Mouse (Mus musculus): ENCODE measurements at regions not wholly inside any gene's neighbourhood (a gene's known extent, or its start where the extent isn't known, plus 50 kb on each side); places are given as distances from the start of the nearest gene placed in this dataset.

DNA sequence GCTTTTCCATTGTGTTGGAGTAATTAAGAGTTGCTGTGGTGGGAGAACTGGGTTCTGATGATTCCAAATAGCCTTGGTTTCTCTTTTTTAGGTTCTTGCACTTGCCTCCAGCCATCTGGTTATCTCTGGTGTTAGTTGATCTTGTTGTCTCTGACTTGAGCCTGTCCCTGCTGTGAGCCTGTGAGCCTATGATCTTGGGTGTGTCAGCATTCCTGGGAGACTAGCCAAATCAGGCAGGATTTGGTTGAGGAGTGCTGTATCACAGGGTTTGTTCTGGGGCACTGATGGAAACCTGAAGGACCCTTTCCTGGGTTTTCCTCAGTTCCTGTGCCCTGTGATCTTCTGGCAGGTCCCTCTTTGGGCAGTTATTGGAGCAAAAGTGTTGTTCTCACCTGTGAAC, 406.8 kb upstream of the Ppp6c start:
- H3K9ac ChIP-seq (replicated peaks; ENCODE audit: low read depth), result no peak overlapping the region
- no peak for DNase-seq (ENCODE audit: low spot score)
- no peaks in the 10 kb centered on the region for H3K27me3 ChIP-seq (replicated peaks; ENCODE audit: insufficient read depth, low read length)
- H3K27ac ChIP-seq (ENCODE audit: low read length), result no peak overlapping the region
- H3K9me3 ChIP-seq (ENCODE audit: low read length), result no peaks in the 10 kb centered on the region
- H3K4me2 ChIP-seq (replicated peaks; ENCODE audit: low read depth, low read length), result no peak overlapping the region
- TF ChIP-seq CTCF (IDR thresholded peaks at IDR 0.05) (no peak), EP300 (IDR thresholded peaks at IDR 0.05) (no peak)
- H3K4me3 ChIP-seq (ENCODE audit: low read depth, low read length), result no peak overlapping the region
- H3K36me3 ChIP-seq (ENCODE audit: insufficient read depth, low read length), result no peaks in the 10 kb centered on the region
- ATAC-seq, result no peak
- no peaks in the 10 kb centered on the region for H3K4me1 ChIP-seq (ENCODE audit: insufficient read depth, low read depth, low read length)

DNA sequence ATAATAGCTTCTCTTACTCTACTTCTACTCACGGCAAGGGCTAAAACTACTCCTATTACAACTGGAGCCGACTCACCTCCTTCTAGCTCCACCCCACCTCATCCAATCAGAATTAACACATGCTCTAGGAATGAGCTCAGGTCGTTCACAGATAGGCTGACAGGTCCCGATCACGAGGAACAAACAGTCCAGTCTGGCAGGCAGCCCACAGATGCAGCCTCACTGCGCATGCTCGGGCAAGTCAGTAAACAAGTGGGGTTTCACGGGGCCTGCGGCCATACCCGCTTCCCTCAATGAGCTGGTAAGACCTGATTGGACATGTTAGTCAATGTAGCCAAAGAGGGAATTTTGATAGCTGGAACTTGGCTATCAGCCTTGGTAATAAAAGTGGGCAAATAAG, 388.0 kb upstream of the Ppp6c start:
- DNase-seq (ENCODE audit: low spot score) (no peak), ATAC-seq (no peak)
- Histone ChIP-seq H3K36me3 (ENCODE audit: insufficient read depth, low read length) (no peaks in the 10 kb centered on the region), H3K4me2 (replicated peaks; ENCODE audit: low read depth, low read length) (no peak overlapping the region), H3K9ac (replicated peaks; ENCODE audit: low read depth) (no peak overlapping the region), H3K27ac (ENCODE audit: low read length) (no peak overlapping the region), H3K4me3 (ENCODE audit: low read depth, low read length) (no peak overlapping the region), H3K9me3 (ENCODE audit: low read length) (no peaks in the 10 kb centered on the region), H3K27me3 (replicated peaks; ENCODE audit: insufficient read depth, low read length) (no peaks in the 10 kb centered on the region), H3K4me1 (ENCODE audit: insufficient read depth, low read depth, low read length) (no peaks in the 10 kb centered on the region)
- WGBS, result 69% methylated on average over 10 of the region's 10 CpGs
- TF ChIP-seq CTCF (IDR thresholded peaks at IDR 0.05), result no peak
- no peak for TF ChIP-seq EP300 (IDR thresholded peaks at IDR 0.05)

DNA sequence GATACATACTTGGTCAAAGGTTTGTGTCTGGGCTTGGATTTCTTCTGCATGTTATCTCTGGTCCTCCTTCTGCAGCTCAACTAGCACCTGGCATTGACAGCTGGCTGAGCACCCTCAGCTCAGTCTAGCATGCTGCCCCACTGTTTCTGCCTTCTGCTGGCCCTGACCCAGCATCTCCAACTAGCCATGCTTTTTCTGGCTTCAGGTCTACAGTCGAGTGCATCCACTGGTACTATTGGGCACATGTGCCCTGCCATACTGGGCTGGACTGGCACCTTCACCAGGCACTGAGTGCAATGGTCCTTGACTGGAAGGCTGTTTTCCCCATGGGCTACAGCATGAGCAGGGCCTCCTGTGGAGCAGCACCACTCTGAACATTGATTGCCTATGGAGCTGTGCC, 386.6 kb upstream of the Ppp6c start:
- Histone ChIP-seq H3K9ac (replicated peaks; ENCODE audit: low read depth) (no peak overlapping the region), H3K27ac (ENCODE audit: low read length) (no peak overlapping the region), H3K27me3 (replicated peaks; ENCODE audit: insufficient read depth, low read length) (no peaks in the 10 kb centered on the region), H3K9me3 (ENCODE audit: low read length) (no peaks in the 10 kb centered on the region), H3K36me3 (ENCODE audit: insufficient read depth, low read length) (no peaks in the 10 kb centered on the region), H3K4me1 (ENCODE audit: insufficient read depth, low read depth, low read length) (no peaks in the 10 kb centered on the region), H3K4me2 (replicated peaks; ENCODE audit: low read depth, low read length) (no peak overlapping the region), H3K4me3 (ENCODE audit: low read depth, low read length) (no peak overlapping the region)
- ATAC-seq (no peak), DNase-seq (ENCODE audit: low spot score) (no peak)
- 65% methylated on average over 1 of the region's 1 CpGs for WGBS
- no peak for TF ChIP-seq EP300 (IDR thresholded peaks at IDR 0.05)
- TF ChIP-seq CTCF (IDR thresholded peaks at IDR 0.05), result no peak

DNA sequence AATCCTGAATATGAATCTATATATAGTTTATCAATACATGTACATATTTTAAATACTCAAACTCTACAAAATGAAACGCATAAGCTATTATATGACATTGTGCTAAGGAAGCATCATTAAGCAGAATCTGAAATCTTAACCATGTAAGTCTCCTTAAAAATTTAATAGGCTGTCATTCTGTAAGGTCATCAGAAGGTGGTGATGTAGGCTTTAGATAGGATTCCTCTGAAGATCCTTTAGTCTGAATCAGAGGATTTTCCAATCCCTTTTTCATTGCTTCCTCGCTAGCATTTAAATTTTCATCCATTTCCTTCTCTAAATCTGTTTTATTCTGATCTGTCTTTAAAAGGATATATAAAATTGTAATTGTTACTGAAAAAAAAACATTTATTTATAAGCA, 386.0 kb upstream of the Ppp6c start:
- Histone ChIP-seq H3K9me3 (ENCODE audit: low read length) (no peaks in the 10 kb centered on the region), H3K27ac (ENCODE audit: low read length) (no peak overlapping the region), H3K36me3 (ENCODE audit: insufficient read depth, low read length) (no peaks in the 10 kb centered on the region), H3K4me1 (ENCODE audit: insufficient read depth, low read depth, low read length) (no peaks in the 10 kb centered on the region), H3K4me2 (replicated peaks; ENCODE audit: low read depth, low read length) (no peak overlapping the region), H3K27me3 (replicated peaks; ENCODE audit: insufficient read depth, low read length) (no peaks in the 10 kb centered on the region), H3K9ac (replicated peaks; ENCODE audit: low read depth) (no peak overlapping the region), H3K4me3 (ENCODE audit: low read depth, low read length) (no peak overlapping the region)
- 70% methylated on average over 2 of the region's 2 CpGs for WGBS
- ATAC-seq, result no peak
- TF ChIP-seq CTCF (IDR thresholded peaks at IDR 0.05), result no peak
- TF ChIP-seq EP300 (IDR thresholded peaks at IDR 0.05), result no peak
- DNase-seq (ENCODE audit: low spot score), result no peak

- DNase-seq (ENCODE audit: low spot score), result no peak
- Histone ChIP-seq H3K4me3 (ENCODE audit: low read depth, low read length) (no peak overlapping the region), H3K36me3 (ENCODE audit: insufficient read depth, low read length) (no peaks in the 10 kb centered on the region), H3K27me3 (replicated peaks; ENCODE audit: insufficient read depth, low read length) (no peaks in the 10 kb centered on the region), H3K9me3 (ENCODE audit: low read length) (no peaks in the 10 kb centered on the region), H3K27ac (ENCODE audit: low read length) (no peak overlapping the region), H3K9ac (replicated peaks; ENCODE audit: low read depth) (no peak overlapping the region), H3K4me2 (replicated peaks; ENCODE audit: low read depth, low read length) (no peak overlapping the region), H3K4me1 (ENCODE audit: insufficient read depth, low read depth, low read length) (no peaks in the 10 kb centered on the region)
- no peak for TF ChIP-seq EP300 (IDR thresholded peaks at IDR 0.05)
- TF ChIP-seq CTCF (IDR thresholded peaks at IDR 0.05), result no peak
- ATAC-seq, result no peak
Observed at GRCm38 (mm10) chr2:39602256-39602655, 376.0 kb upstream of the Ppp6c start.

DNA sequence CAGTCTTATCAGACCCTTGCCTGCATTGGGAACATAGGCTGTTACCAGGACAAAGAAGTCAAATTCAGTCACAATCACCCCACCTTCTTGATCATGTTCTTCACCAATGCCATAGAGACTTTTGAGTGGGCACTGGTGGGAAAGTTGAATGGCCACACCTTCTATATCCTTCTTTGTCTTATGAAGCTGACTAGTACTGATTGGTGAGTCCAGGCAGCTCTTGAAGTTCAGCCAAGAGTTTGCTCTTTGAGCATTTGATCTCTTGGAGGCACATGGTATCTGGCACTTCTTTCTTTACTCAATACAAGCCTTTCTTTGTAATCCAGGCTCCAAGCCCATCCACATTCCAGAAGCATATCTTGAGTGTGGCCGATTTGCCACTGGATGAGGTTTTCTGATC, 331.9 kb upstream of the Ppp6c start:
- Histone ChIP-seq H3K4me1 (ENCODE audit: insufficient read depth, low read depth, low read length) (no peaks in the 10 kb centered on the region), H3K9me3 (ENCODE audit: low read length) (no peaks in the 10 kb centered on the region), H3K4me2 (replicated peaks; ENCODE audit: low read depth, low read length) (no peak overlapping the region), H3K27ac (ENCODE audit: low read length) (no peak overlapping the region), H3K9ac (replicated peaks; ENCODE audit: low read depth) (no peak overlapping the region), H3K27me3 (replicated peaks; ENCODE audit: insufficient read depth, low read length) (no peaks in the 10 kb centered on the region), H3K36me3 (ENCODE audit: insufficient read depth, low read length) (no peaks in the 10 kb centered on the region), H3K4me3 (ENCODE audit: low read depth, low read length) (no peak overlapping the region)
- DNase-seq (ENCODE audit: low spot score), result no peak
- TF ChIP-seq CTCF (IDR thresholded peaks at IDR 0.05), result no peak
- TF ChIP-seq EP300 (IDR thresholded peaks at IDR 0.05), result no peak
- no peak for ATAC-seq
- 44% methylated on average over 1 of the region's 1 CpGs for WGBS

- TF ChIP-seq CTCF (IDR thresholded peaks at IDR 0.05) (no peak), EP300 (IDR thresholded peaks at IDR 0.05) (no peak)
- no peak overlapping the region for H3K4me3 ChIP-seq (ENCODE audit: low read depth, low read length)
- no peak for ATAC-seq
- H3K4me1 ChIP-seq (ENCODE audit: insufficient read depth, low read depth, low read length), result no peaks in the 10 kb centered on the region
- H3K27me3 ChIP-seq (replicated peaks; ENCODE audit: insufficient read depth, low read length), result no peaks in the 10 kb centered on the region
- H3K36me3 ChIP-seq (ENCODE audit: insufficient read depth, low read length), result no peaks in the 10 kb centered on the region
- no peaks in the 10 kb centered on the region for H3K9me3 ChIP-seq (ENCODE audit: low read length)
- 74% methylated on average over 2 of the region's 2 CpGs for WGBS
- H3K4me2 ChIP-seq (replicated peaks; ENCODE audit: low read depth, low read length), result no peak overlapping the region
- H3K9ac ChIP-seq (replicated peaks; ENCODE audit: low read depth), result no peak overlapping the region
- DNase-seq (ENCODE audit: low spot score), result peak; percentile 2
- H3K27ac ChIP-seq (ENCODE audit: low read length), result no peak overlapping the region
Observed at GRCm38 (mm10) chr2:39507984-39508383, 281.7 kb upstream of the Ppp6c start.
